Mouse (Mus musculus): ENCODE results near the gene AI481877. TPM values are rescaled to one million over a fixed set of nuclear protein-coding genes. Genes with fewer than 3 reads are reported as not detected.

Gene AI481877
- polyA plus RNA-seq, 1 experiment: 3.0 TPM

GRCm38 (mm10) chr4:59160289-59160688 lies 21.5 kb upstream of the AI481877 start:
- Histone ChIP-seq H3K27ac (ENCODE audit: control insufficient read depth, insufficient read depth, low read depth, low read length) (no peak overlapping the region), H3K4me3 (ENCODE audit: control insufficient read depth, low read depth, low read length) (no peak overlapping the region), H3K36me3 (ENCODE audit: control insufficient read depth, insufficient read depth, low read length) (no peaks in the 10 kb centered on the region), H3K4me1 (ENCODE audit: control insufficient read depth, insufficient read depth, low read length) (peaks cover 8% of the 10 kb centered on the region), H3K27me3 (ENCODE audit: control insufficient read depth, insufficient read depth, low read length) (no peaks in the 10 kb centered on the region)
- TF ChIP-seq POLR2A (IDR thresholded peaks at IDR 0.05; ENCODE audit: control insufficient read depth, low read depth, low read length): no peak

- no peak overlapping the region for H3K27ac ChIP-seq (ENCODE audit: control insufficient read depth, insufficient read depth, low read depth, low read length)
- H3K36me3 ChIP-seq (ENCODE audit: control insufficient read depth, insufficient read depth, low read length): no peaks in the 10 kb centered on the region
- no peak for TF ChIP-seq CTCF (IDR thresholded peaks at IDR 0.05; ENCODE audit: control insufficient read depth, insufficient read depth, insufficient replicate concordance, low read depth, low read length)
- no peak for TF ChIP-seq POLR2A (IDR thresholded peaks at IDR 0.05; ENCODE audit: control insufficient read depth, low read depth, low read length)
- H3K4me1 ChIP-seq (ENCODE audit: control insufficient read depth, insufficient read depth, low read length): peaks cover 8% of the 10 kb centered on the region
- no peaks in the 10 kb centered on the region for H3K27me3 ChIP-seq (ENCODE audit: control insufficient read depth, insufficient read depth, low read length)
- H3K4me3 ChIP-seq (ENCODE audit: control insufficient read depth, low read depth, low read length): no peak overlapping the region
These were observed 18.9 kb upstream of the AI481877 start for GRCm38 (mm10) chr4:59157654-59158053.

GRCm38 (mm10) chr4:59156897-59157592 lies 18.3 kb upstream of the AI481877 start:
- Histone ChIP-seq H3K27me3 (ENCODE audit: control insufficient read depth, insufficient read depth, low read length) (no peaks in the 10 kb centered on the region), H3K27ac (ENCODE audit: control insufficient read depth, insufficient read depth, low read depth, low read length) (no peak overlapping the region), H3K4me3 (ENCODE audit: control insufficient read depth, low read depth, low read length) (no peak overlapping the region), H3K36me3 (ENCODE audit: control insufficient read depth, insufficient read depth, low read length) (no peaks in the 10 kb centered on the region), H3K4me1 (ENCODE audit: control insufficient read depth, insufficient read depth, low read length) (peaks cover 2% of the 10 kb centered on the region; the same call in 1 of the 2 replicates)
- no peak for TF ChIP-seq CTCF (IDR thresholded peaks at IDR 0.05; ENCODE audit: control insufficient read depth, insufficient read depth, insufficient replicate concordance, low read depth, low read length)
- no peak for TF ChIP-seq POLR2A (IDR thresholded peaks at IDR 0.05; ENCODE audit: control insufficient read depth, low read depth, low read length)

- TF ChIP-seq POLR2A (IDR thresholded peaks at IDR 0.05; ENCODE audit: control insufficient read depth, low read depth, low read length) (no peak), CTCF (IDR thresholded peaks at IDR 0.05; ENCODE audit: control insufficient read depth, insufficient read depth, insufficient replicate concordance, low read depth, low read length) (no peak)
- Histone ChIP-seq H3K4me1 (ENCODE audit: control insufficient read depth, insufficient read depth, low read length) (no peaks in the 10 kb centered on the region), H3K27me3 (ENCODE audit: control insufficient read depth, insufficient read depth, low read length) (no peaks in the 10 kb centered on the region), H3K27ac (ENCODE audit: control insufficient read depth, insufficient read depth, low read depth, low read length) (no peak overlapping the region), H3K4me3 (ENCODE audit: control insufficient read depth, low read depth, low read length) (no peak overlapping the region), H3K36me3 (ENCODE audit: control insufficient read depth, insufficient read depth, low read length) (no peaks in the 10 kb centered on the region)
These were observed 13.2 kb upstream of the AI481877 start for GRCm38 (mm10) chr4:59151953-59152352.

GRCm38 (mm10) chr4:59150907-59151306 lies 12.1 kb upstream of the AI481877 start:
- Histone ChIP-seq H3K27ac (ENCODE audit: control insufficient read depth, insufficient read depth, low read depth, low read length) (no peak overlapping the region), H3K27me3 (ENCODE audit: control insufficient read depth, insufficient read depth, low read length) (no peaks in the 10 kb centered on the region), H3K4me1 (ENCODE audit: control insufficient read depth, insufficient read depth, low read length) (no peaks in the 10 kb centered on the region), H3K4me3 (ENCODE audit: control insufficient read depth, low read depth, low read length) (no peak overlapping the region), H3K36me3 (ENCODE audit: control insufficient read depth, insufficient read depth, low read length) (no peaks in the 10 kb centered on the region)
- TF ChIP-seq POLR2A (IDR thresholded peaks at IDR 0.05; ENCODE audit: control insufficient read depth, low read depth, low read length) (no peak), CTCF (IDR thresholded peaks at IDR 0.05; ENCODE audit: control insufficient read depth, insufficient read depth, insufficient replicate concordance, low read depth, low read length) (no peak)

GRCm38 (mm10) chr4:59149043-59149442 lies 10.3 kb upstream of the AI481877 start:
- Histone ChIP-seq H3K27me3 (ENCODE audit: control insufficient read depth, insufficient read depth, low read length) (no peaks in the 10 kb centered on the region), H3K36me3 (ENCODE audit: control insufficient read depth, insufficient read depth, low read length) (no peaks in the 10 kb centered on the region)
- no peak for TF ChIP-seq CTCF (IDR thresholded peaks at IDR 0.05; ENCODE audit: control insufficient read depth, insufficient read depth, insufficient replicate concordance, low read depth, low read length)
- TF ChIP-seq POLR2A (IDR thresholded peaks at IDR 0.05; ENCODE audit: control insufficient read depth, low read depth, low read length): no peak

GRCm38 (mm10) chr4:59128935-59129334 lies 9.8 kb downstream of the AI481877 start:
- Histone ChIP-seq H3K4me1 (ENCODE audit: control insufficient read depth, insufficient read depth, low read length) (no peaks in the 10 kb centered on the region), H3K27ac (ENCODE audit: control insufficient read depth, insufficient read depth, low read depth, low read length) (no peak overlapping the region), H3K36me3 (ENCODE audit: control insufficient read depth, insufficient read depth, low read length) (no peaks in the 10 kb centered on the region), H3K27me3 (ENCODE audit: control insufficient read depth, insufficient read depth, low read length) (no peaks in the 10 kb centered on the region), H3K4me3 (ENCODE audit: control insufficient read depth, low read depth, low read length) (no peak overlapping the region)
- TF ChIP-seq CTCF (IDR thresholded peaks at IDR 0.05; ENCODE audit: control insufficient read depth, insufficient read depth, insufficient replicate concordance, low read depth, low read length) (no peak), POLR2A (IDR thresholded peaks at IDR 0.05; ENCODE audit: control insufficient read depth, low read depth, low read length) (no peak)

More at GRCm38 (mm10) chr4:59149043-59149442, 10.3 kb upstream of the AI481877 start:
- Histone ChIP-seq H3K4me1 (ENCODE audit: control insufficient read depth, insufficient read depth, low read length) (no peaks in the 10 kb centered on the region), H3K27ac (ENCODE audit: control insufficient read depth, insufficient read depth, low read depth, low read length) (no peak overlapping the region), H3K4me3 (ENCODE audit: control insufficient read depth, low read depth, low read length) (no peak overlapping the region)

All from testis, adult 2 months (tissue).